Mouse (Mus musculus) cerebellum, adult 18-20 months (tissue): ENCODE data around the gene Cd300ld.
"Not testable (repeated sequence)": the region's sequence is repeated elsewhere in the genome, so short reads cannot be mapped to it uniquely, and the experiment has no call there.

Experiments
- DNase-seq, 2 experiments: peaks; one replicate each; pipeline ENCODE4 v3.0.0; 2021

The Cd300ld gene

GRCm38 (mm10) chr11:114989793-114990192 is at the start of gene Cd300ld:
Gene Cd300ld (minus strand): TSS chr11:114989922.
- DNase-seq, result no peak

GRCm38 (mm10) chr11:115037669-115038068 is 47.9 kb upstream of the Cd300ld start, which contains the start of gene Cd300ld5:
Gene Cd300ld5 (minus strand): TSS chr11:115037769.
- DNase-seq, result not testable (repeated sequence)

GRCm38 (mm10) chr11:115026912-115027311 is 37.2 kb upstream of the Cd300ld start, which contains the start of gene Cd300ld4:
Gene Cd300ld4 (minus strand): TSS chr11:115027012.
- DNase-seq, result not testable (repeated sequence)

- DNase-seq, result not testable (repeated sequence)
These were observed 26.4 kb upstream of the Cd300ld start, which contains the start of gene Cd300ld2 for GRCm38 (mm10) chr11:115016093-115016492. Gene Cd300ld2 (minus strand): TSS chr11:115016193.

GRCm38 (mm10) chr11:115004070-115004469 is 14.3 kb upstream of the Cd300ld start:
- no peak for DNase-seq

- DNase-seq, result peak; percentile 23 to 32
These were observed 11.8 kb upstream of the Cd300ld start, which contains the start of gene Cd300c2 for GRCm38 (mm10) chr11:115001474-115002040. Gene Cd300c2 (minus strand): TSS chr11:115001880.

- DNase-seq, result no peak
These were observed 7.9 kb downstream of the Cd300ld start for GRCm38 (mm10) chr11:114981866-114982265.

GRCm38 (mm10) chr11:114972726-114973125 is 17.0 kb downstream of the Cd300ld start:
- peak in 1 of 2 experiments; percentile 18 for DNase-seq

GRCm38 (mm10) chr11:114968752-114969207 is 20.9 kb downstream of the Cd300ld start, which contains the start of gene Cd300c:
Gene Cd300c (minus strand): TSS chr11:114969157.
- DNase-seq, result no peak

GRCm38 (mm10) chr11:114965182-114965828 is 24.4 kb downstream of the Cd300ld start:
- no peak for DNase-seq

GRCm38 (mm10) chr11:114960369-114960768 is 29.4 kb downstream of the Cd300ld start:
- DNase-seq, result peak in 1 of 2 experiments; percentile 15

- peak; percentile 43 to 45 for DNase-seq
These were observed 55.6 kb downstream of the Cd300ld start, which contains the start of gene Cd300lb for GRCm38 (mm10) chr11:114934144-114934543. Gene Cd300lb (minus strand): TSS chr11:114934386.

- DNase-seq, result no peak
These were observed 56.1 kb downstream of the Cd300ld start for GRCm38 (mm10) chr11:114933591-114933990.
